28 mouse cellular contexts compared by ENCODE assay signal in genomic region chr6:47421221-47421620, GRCm38 (mm10). TPM values are rescaled to one million over a fixed set of nuclear protein-coding genes. Genes with fewer than 3 reads are reported as not detected.
DNase-seq lines count a peak whose midpoint lies in the region; ATAC-seq and TF ChIP-seq lines count a peak whose summit lies in the region.
"Had no signal": no experiment of that assay in that cellular context is flagged by ENCODE, and none has a peak within 500 bp of the region (broad histone marks: within the 10 kb centered on the region; RNA-seq: fewer than 3 reads in every experiment).

No protein-coding gene starts in this region.

- peak; percentile 55 for DNase-seq in forebrain, embryonic 14.5 days (ENCODE audit: low spot score)
- no peak for DNase-seq in forebrain, embryonic 10.5 days (ENCODE audit: extremely low spot score, low spot score)
- peak; percentile 4 to 15 for DNase-seq in layer of hippocampus, adult 2 months (ENCODE audit: low spot score in 2 of 2)
- no peak for DNase-seq in layer of hippocampus, postnatal 25 days (ENCODE audit: extremely low spot score in 1 of 2, low spot score in 1 of 2)
- peak; percentile 12 to 13 for DNase-seq in right cerebral cortex, adult 2 months (ENCODE audit: low spot score in 2 of 2)
- no peak for DNase-seq in right cerebral cortex, postnatal 14 days
- peak; percentile 27 for DNase-seq in telencephalon, adult 2 months (ENCODE audit: low read depth, low spot score)
- DNase-seq in kidney, adult 8-10 months, result no peak
- DNase-seq: adrenal gland, adult 8-10 months; adrenal gland, postnatal 25 days; cerebellum, adult 11 months; cerebellum, adult 2 months; cerebellum, postnatal 10 days; cerebellum, postnatal 36 days; embryo, embryonic 11 days; gastrocnemius, postnatal 10 days; gastrocnemius, postnatal 36 days; heart, adult 2 months; heart, postnatal 14 days; heart, postnatal 4 days had no signal

- no peak overlapping the region for H3K9ac ChIP-seq in forebrain, embryonic 14.5 days (ENCODE audit: low read length)
- H3K9ac ChIP-seq: embryonic facial prominence, embryonic 13.5 days; heart, embryonic 13.5 days; hindbrain, embryonic 15.5 days had no signal

- no peaks in the 10 kb centered on the region for H3K36me3 ChIP-seq in forebrain, embryonic 14.5 days (ENCODE audit: control insufficient read depth, insufficient read depth, low read length)
- H3K36me3 ChIP-seq in forebrain, embryonic 10.5 days (replicated peaks), result no peaks in the 10 kb centered on the region
- H3K36me3 ChIP-seq: embryonic facial prominence, embryonic 10.5 days; embryonic facial prominence, embryonic 13.5 days; heart, embryonic 10.5 days; heart, embryonic 13.5 days; hindbrain, embryonic 15.5 days had no signal

- ATAC-seq in forebrain, embryonic 14.5 days, result 0 out of 2 replicates have a peak, but pooled peaks have one; percentile 15
- ATAC-seq: activated CD4-positive, CD25-positive, alpha-beta regulatory T cell, adult 4 months; forebrain, embryonic 16.5 days had no signal

- 55% methylated on average over 1 of the region's 1 CpGs for WGBS in forebrain, embryonic 14.5 days
- WGBS in forebrain, embryonic 10.5 days, result 89% methylated on average over 1 of the region's 1 CpGs

- H3K27ac ChIP-seq in forebrain, embryonic 14.5 days (ENCODE audit: low read depth, low read length), result 0 out of 2 replicates have a peak overlapping the region, but pooled peaks have one; percentile 9
- H3K27ac ChIP-seq in forebrain, embryonic 10.5 days, result no peak overlapping the region
- no peak overlapping the region for H3K27ac ChIP-seq in layer of hippocampus, adult 2 months
- H3K27ac ChIP-seq: embryonic facial prominence, embryonic 10.5 days; embryonic facial prominence, embryonic 13.5 days; heart, adult 2 months; heart, embryonic 10.5 days; heart, embryonic 13.5 days; hindbrain, embryonic 15.5 days had no signal

- H3K4me3 ChIP-seq in forebrain, embryonic 14.5 days (ENCODE audit: low read depth, low read length), result no peak overlapping the region
- no peak overlapping the region for H3K4me3 ChIP-seq in forebrain, embryonic 10.5 days
- H3K4me3 ChIP-seq in layer of hippocampus, adult 2 months, result no peak overlapping the region
- H3K4me3 ChIP-seq: embryonic facial prominence, embryonic 10.5 days; embryonic facial prominence, embryonic 13.5 days; erythroblast, embryonic 14.5 days; heart, adult 2 months; heart, embryonic 10.5 days; heart, embryonic 13.5 days; hindbrain, embryonic 15.5 days had no signal

- H3K9me3 ChIP-seq in forebrain, embryonic 14.5 days (replicated peaks; ENCODE audit: control insufficient read depth, low read length), result no peaks in the 10 kb centered on the region
- H3K9me3 ChIP-seq in forebrain, embryonic 10.5 days, result no peaks in the 10 kb centered on the region
- H3K9me3 ChIP-seq: embryonic facial prominence, embryonic 10.5 days; embryonic facial prominence, embryonic 13.5 days; heart, embryonic 10.5 days; heart, embryonic 13.5 days; hindbrain, embryonic 15.5 days had no signal

- H3K4me1 ChIP-seq in forebrain, embryonic 14.5 days (ENCODE audit: control insufficient read depth, insufficient read depth, low read length), result no peaks in the 10 kb centered on the region
- H3K4me1 ChIP-seq in forebrain, embryonic 10.5 days, result no peaks in the 10 kb centered on the region
- H3K4me1 ChIP-seq: embryonic facial prominence, embryonic 10.5 days; embryonic facial prominence, embryonic 13.5 days; heart, embryonic 10.5 days; heart, embryonic 13.5 days; hindbrain, embryonic 15.5 days had no signal

- no peak for TF ChIP-seq CTCF in layer of hippocampus, adult 2 months (conservative IDR thresholded peaks at IDR 0.05)

- H3K4me2 ChIP-seq in forebrain, embryonic 14.5 days (ENCODE audit: low read length), result no peak overlapping the region
- H3K4me2 ChIP-seq: embryonic facial prominence, embryonic 13.5 days; heart, embryonic 13.5 days; hindbrain, embryonic 15.5 days had no signal

- no peaks in the 10 kb centered on the region for H3K27me3 ChIP-seq in forebrain, embryonic 14.5 days (replicated peaks; ENCODE audit: control insufficient read depth, insufficient read depth, low read length)
- no peaks in the 10 kb centered on the region for H3K27me3 ChIP-seq in forebrain, embryonic 10.5 days (ENCODE audit: poor library complexity, severe bottlenecking)
- H3K27me3 ChIP-seq: embryonic facial prominence, embryonic 13.5 days; heart, embryonic 13.5 days; hindbrain, embryonic 15.5 days had no signal

RNA-seq across cellular contexts. Expression of gene Cul1, which starts 32.0 kb away (rescaled TPM):
- 161 and 163 TPM in 2 replicates for polyA plus RNA-seq in forebrain, embryonic 14.5 days (2014; fragmentation: Nextera tagmentation; extraction: Ambion mirVana)
- polyA plus RNA-seq in forebrain, embryonic 10.5 days (2016; fragmentation: Nextera tagmentation; extraction: Ambion mirVana), result 215 and 227 TPM in 2 replicates
- total RNA-seq in layer of hippocampus, adult 2 months (2021), result 100 to 1,000 TPM; 106 to 117 TPM
- 100 to 1,000 TPM in 1 of 2 experiments, 10 to 100 TPM in 1; 97.7 to 112 TPM for total RNA-seq in layer of hippocampus, postnatal 25 days (2021)

Comparison
In these comparisons a context has a peak if more than half of its experiments do, and no peak if none do; other contexts are left out.
1. DNase-seq: peak in forebrain, embryonic 14.5 days (single experiment), layer of hippocampus, adult 2 months (2 of 2), right cerebral cortex, adult 2 months (2 of 2) and telencephalon, adult 2 months (single experiment); none in forebrain, embryonic 10.5 days (single experiment), layer of hippocampus, postnatal 25 days (0 of 2), right cerebral cortex, postnatal 14 days (single experiment) and kidney, adult 8-10 months (0 of 2).